Comparison of ENCODE assay signal across 11 mouse cellular contexts in genomic region chr11:108605301-108605700, GRCm38 (mm10).
DNase-seq lines count a peak whose midpoint lies in the region; ATAC-seq and TF ChIP-seq lines count a peak whose summit lies in the region.
"Had no signal": no experiment of that assay in that cellular context is flagged by ENCODE, and none has a peak within 500 bp of the region (broad histone marks: within the 10 kb centered on the region; RNA-seq: fewer than 3 reads in every experiment).

No protein-coding gene starts in this region.

- no peak for DNase-seq in layer of hippocampus, adult 2 months (ENCODE audit: low spot score in 2 of 2)
- DNase-seq in layer of hippocampus, postnatal 14 days (ENCODE audit: low spot score in 2 of 2): no peak
- DNase-seq in cerebellum, postnatal 14 days: peak; percentile 60 to 65
- peak; percentile 25 for DNase-seq in neural tube, embryonic 10.5 days (ENCODE audit: extremely low spot score, low spot score)
- no peak for DNase-seq in adrenal gland, postnatal 4 days (ENCODE audit: low spot score in 2 of 2)
- no peak for DNase-seq in thymus, postnatal 0 days (ENCODE audit: low spot score)
- DNase-seq: gastrocnemius, postnatal 25 days; heart, postnatal 36 days had no signal

- no peaks in the 10 kb centered on the region for H3K36me3 ChIP-seq in hindbrain, embryonic 12.5 days
- H3K36me3 ChIP-seq in kidney, embryonic 16.5 days (ENCODE audit: insufficient read depth, low read length): no peaks in the 10 kb centered on the region
- H3K36me3 ChIP-seq: lung, embryonic 15.5 days had no signal

- H3K4me2 ChIP-seq in hindbrain, embryonic 12.5 days (replicated peaks): no peak overlapping the region
- no peak overlapping the region for H3K4me2 ChIP-seq in kidney, embryonic 16.5 days (replicated peaks; ENCODE audit: low read depth, low read length)
- H3K4me2 ChIP-seq: lung, embryonic 15.5 days had no signal

- H3K27me3 ChIP-seq in hindbrain, embryonic 12.5 days: no peaks in the 10 kb centered on the region
- no peaks in the 10 kb centered on the region for H3K27me3 ChIP-seq in kidney, embryonic 16.5 days (ENCODE audit: insufficient read depth, low read length)
- H3K27me3 ChIP-seq: lung, embryonic 15.5 days had no signal

- peak overlapping the region; percentile 55; the same call in 1 of the 2 replicates for H3K4me3 ChIP-seq in layer of hippocampus, adult 2 months
- H3K4me3 ChIP-seq in hindbrain, embryonic 12.5 days: no peak overlapping the region
- H3K4me3 ChIP-seq in kidney, embryonic 16.5 days (ENCODE audit: low read length): no peak overlapping the region
- H3K4me3 ChIP-seq: lung, embryonic 15.5 days had no signal

- H3K9ac ChIP-seq in hindbrain, embryonic 12.5 days: no peak overlapping the region
- no peak overlapping the region for H3K9ac ChIP-seq in kidney, embryonic 16.5 days (replicated peaks; ENCODE audit: low read length)
- H3K9ac ChIP-seq: lung, embryonic 15.5 days had no signal

- H3K9me3 ChIP-seq in hindbrain, embryonic 12.5 days (replicated peaks): no peaks in the 10 kb centered on the region
- H3K9me3 ChIP-seq in kidney, embryonic 16.5 days (ENCODE audit: low read length): no peaks in the 10 kb centered on the region
- H3K9me3 ChIP-seq: lung, embryonic 15.5 days had no signal

- no peaks in the 10 kb centered on the region for H3K4me1 ChIP-seq in hindbrain, embryonic 12.5 days
- no peaks in the 10 kb centered on the region for H3K4me1 ChIP-seq in kidney, embryonic 16.5 days (ENCODE audit: insufficient read depth, low read length)
- H3K4me1 ChIP-seq: lung, embryonic 15.5 days had no signal

- WGBS in hindbrain, embryonic 12.5 days: 27% methylated on average over 3 of the region's 3 CpGs
- WGBS in kidney, embryonic 16.5 days: 84% methylated on average over 3 of the region's 3 CpGs

- peak overlapping the region; percentile 28; the same call in 1 of the 2 replicates for H3K27ac ChIP-seq in layer of hippocampus, adult 2 months
- peak overlapping the region; percentile 2; the same call in 1 of the 2 replicates for H3K27ac ChIP-seq in hindbrain, embryonic 12.5 days
- H3K27ac ChIP-seq in kidney, embryonic 16.5 days (ENCODE audit: low read length): no peak overlapping the region
- H3K27ac ChIP-seq: lung, embryonic 15.5 days had no signal

- no peak for TF ChIP-seq CTCF in layer of hippocampus, adult 2 months (conservative IDR thresholded peaks at IDR 0.05)

- ATAC-seq in hindbrain, embryonic 12.5 days (ENCODE audit: low FRiP score): 0 out of 2 replicates have a peak, but pooled peaks have one; percentile 52
- ATAC-seq in kidney, embryonic 16.5 days (ENCODE audit: low FRiP score, low TSS enrichment): no peak

Comparison
In these comparisons a context has a peak if more than half of its experiments do, and no peak if none do; other contexts are left out.
1. DNase-seq: peak in cerebellum, postnatal 14 days (2 of 2) and neural tube, embryonic 10.5 days (single experiment); none in layer of hippocampus, adult 2 months (0 of 2), layer of hippocampus, postnatal 14 days (0 of 2), adrenal gland, postnatal 4 days (0 of 2) and thymus, postnatal 0 days (single experiment).